Mouse (Mus musculus): ENCODE results near the gene Slco1a4. TPM values are rescaled to one million over a fixed set of nuclear protein-coding genes. Genes with fewer than 3 reads are reported as not detected.
A peak's percentile ranks its signal among the peaks of the same experiment; 100 is the strongest.

Gene Slco1a4
- polyA plus RNA-seq, 1 experiment from 2014 or later = 0.32 TPM

DNA sequence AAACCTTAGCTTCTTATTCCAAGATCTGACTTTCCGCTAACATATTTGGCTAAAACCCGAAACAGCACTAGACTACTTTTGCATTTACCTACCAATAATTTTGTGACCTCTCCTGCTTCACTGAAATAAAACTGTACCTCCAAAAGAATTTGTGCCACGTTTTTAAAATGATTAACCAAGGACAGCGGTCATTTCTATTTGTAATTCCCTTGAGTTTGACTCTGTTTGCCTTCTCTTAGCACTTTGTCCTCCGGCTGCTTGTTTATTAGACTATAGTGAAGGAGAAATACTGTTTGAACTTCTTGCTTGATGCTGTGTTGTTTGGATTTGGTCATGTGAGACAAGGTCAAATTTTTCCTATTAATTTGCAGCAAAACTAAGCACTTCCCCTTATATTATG is 12.7 kb upstream of the Slco1a4 start:
- Histone ChIP-seq H3K36me3 (replicated peaks; ENCODE audit: insufficient read depth, low read length) (no peaks in the 10 kb centered on the region), H3K27me3 (ENCODE audit: insufficient read depth, low read length) (no peaks in the 10 kb centered on the region), H3K4me1 (ENCODE audit: insufficient read depth) (no peaks in the 10 kb centered on the region), H3K4me2 (ENCODE audit: low read depth, low read length) (no peak overlapping the region), H3K4me3 (ENCODE audit: low read depth, low read length) (no peak overlapping the region), H3K27ac (ENCODE audit: low read depth) (peak overlapping the region; percentile 88), H3K9ac (replicated peaks) (no peak overlapping the region), H3K9me3 (ENCODE audit: low read length) (no peaks in the 10 kb centered on the region)
- peak; percentile 55 for ATAC-seq
- TF ChIP-seq EP300 (IDR thresholded peaks at IDR 0.05; ENCODE audit: low read depth) (peak; percentile 65; the same call in 1 of the 2 replicates), CTCF (IDR thresholded peaks at IDR 0.05; ENCODE audit: low read depth) (no peak)
- 56% methylated on average over 5 of the region's 5 CpGs for WGBS (ENCODE audit: insufficient replicate concordance)
- no peak for DNase-seq

- TF ChIP-seq EP300 (IDR thresholded peaks at IDR 0.05; ENCODE audit: low read depth) (peak; percentile 86), CTCF (IDR thresholded peaks at IDR 0.05; ENCODE audit: low read depth) (no peak)
- H3K4me3 ChIP-seq (ENCODE audit: low read depth, low read length) = no peak overlapping the region
- no peaks in the 10 kb centered on the region for H3K27me3 ChIP-seq (ENCODE audit: insufficient read depth, low read length)
- H3K9me3 ChIP-seq (ENCODE audit: low read length) = no peaks in the 10 kb centered on the region
- DNase-seq (no peak), ATAC-seq (peak; percentile 91)
- WGBS (ENCODE audit: insufficient replicate concordance) = 49% methylated on average over 5 of the region's 5 CpGs
- H3K27ac ChIP-seq (ENCODE audit: low read depth) = peak overlapping the region; percentile 87
- H3K4me1 ChIP-seq (ENCODE audit: insufficient read depth) = no peaks in the 10 kb centered on the region
- no peaks in the 10 kb centered on the region for H3K36me3 ChIP-seq (replicated peaks; ENCODE audit: insufficient read depth, low read length)
- H3K4me2 ChIP-seq (ENCODE audit: low read depth, low read length) = no peak overlapping the region
- no peak overlapping the region for H3K9ac ChIP-seq (replicated peaks)
These were observed 10.0 kb upstream of the Slco1a4 start for GRCm38 (mm10) chr6:141866026-141866425.

- Histone ChIP-seq H3K4me1 (ENCODE audit: insufficient read depth) (peaks cover 5% of the 10 kb centered on the region), H3K4me2 (ENCODE audit: low read depth, low read length) (no peak overlapping the region), H3K27me3 (ENCODE audit: insufficient read depth, low read length) (no peaks in the 10 kb centered on the region), H3K4me3 (ENCODE audit: low read depth, low read length) (no peak overlapping the region), H3K9ac (replicated peaks) (no peak overlapping the region), H3K36me3 (replicated peaks; ENCODE audit: insufficient read depth, low read length) (no peaks in the 10 kb centered on the region), H3K27ac (ENCODE audit: low read depth) (peak overlapping the region; percentile 66; the same call in 1 of the 2 replicates), H3K9me3 (ENCODE audit: low read length) (no peaks in the 10 kb centered on the region)
- peak; percentile 80 for ATAC-seq
- WGBS (ENCODE audit: insufficient replicate concordance) = 65% methylated on average over 8 of the region's 8 CpGs
- TF ChIP-seq EP300 (IDR thresholded peaks at IDR 0.05; ENCODE audit: low read depth) (peak; percentile 56; the same call in 1 of the 2 replicates), CTCF (IDR thresholded peaks at IDR 0.05; ENCODE audit: low read depth) (no peak)
- DNase-seq = no peak
These were observed 1.9 kb upstream of the Slco1a4 start for GRCm38 (mm10) chr6:141857735-141858531.

- Histone ChIP-seq H3K4me3 (ENCODE audit: low read depth, low read length) (no peak overlapping the region), H3K4me2 (ENCODE audit: low read depth, low read length) (no peak overlapping the region), H3K4me1 (ENCODE audit: insufficient read depth) (peaks cover 5% of the 10 kb centered on the region), H3K27ac (ENCODE audit: low read depth) (no peak overlapping the region), H3K9ac (replicated peaks) (no peak overlapping the region), H3K9me3 (ENCODE audit: low read length) (no peaks in the 10 kb centered on the region), H3K27me3 (ENCODE audit: insufficient read depth, low read length) (no peaks in the 10 kb centered on the region), H3K36me3 (replicated peaks; ENCODE audit: insufficient read depth, low read length) (no peaks in the 10 kb centered on the region)
- DNase-seq (no peak), ATAC-seq (no peak)
- 61% methylated on average over 2 of the region's 2 CpGs for WGBS (ENCODE audit: insufficient replicate concordance)
- TF ChIP-seq CTCF (IDR thresholded peaks at IDR 0.05; ENCODE audit: low read depth) (no peak), EP300 (IDR thresholded peaks at IDR 0.05; ENCODE audit: low read depth) (no peak)
These were observed 2.4 kb downstream of the Slco1a4 start for GRCm38 (mm10) chr6:141853616-141854015.

GRCm38 (mm10) chr6:141849051-141849450 is 6.9 kb downstream of the Slco1a4 start:
- TF ChIP-seq CTCF (IDR thresholded peaks at IDR 0.05; ENCODE audit: low read depth) (no peak), EP300 (IDR thresholded peaks at IDR 0.05; ENCODE audit: low read depth) (no peak)

DNA sequence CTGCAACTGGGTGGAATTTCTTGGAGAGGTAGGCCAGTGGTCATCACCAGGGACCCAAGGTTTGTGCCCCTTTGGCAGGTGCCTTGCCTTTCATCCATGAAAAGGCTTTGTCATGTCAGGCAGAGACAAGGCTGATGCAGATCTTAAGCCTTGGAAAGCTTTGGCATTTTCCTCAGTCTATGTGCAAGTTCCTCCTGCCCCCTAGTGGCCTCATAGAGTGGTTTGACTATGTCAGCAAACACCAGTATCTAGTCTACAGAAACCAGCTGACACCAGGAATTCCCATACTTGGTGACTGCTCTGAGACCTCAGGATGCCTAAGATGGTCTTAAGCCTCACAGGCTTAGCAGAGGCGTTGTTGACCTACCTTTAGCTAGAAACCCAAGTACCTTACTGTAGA is 58.2 kb downstream of the Slco1a4 start:
- no peaks in the 10 kb centered on the region for H3K9me3 ChIP-seq (ENCODE audit: low read length)
- H3K27ac ChIP-seq (ENCODE audit: low read depth) = no peak overlapping the region
- DNase-seq (peak; percentile 20), ATAC-seq (peak; percentile 23; the same call in 1 of the 2 replicates)
- TF ChIP-seq EP300 (IDR thresholded peaks at IDR 0.05; ENCODE audit: low read depth) = no peak
- peak; percentile 68 for TF ChIP-seq CTCF (IDR thresholded peaks at IDR 0.05; ENCODE audit: low read depth)
- no peak overlapping the region for H3K4me3 ChIP-seq (ENCODE audit: low read depth, low read length)
- no peaks in the 10 kb centered on the region for H3K36me3 ChIP-seq (replicated peaks; ENCODE audit: insufficient read depth, low read length)
- no peaks in the 10 kb centered on the region for H3K27me3 ChIP-seq (ENCODE audit: insufficient read depth, low read length)
- no peaks in the 10 kb centered on the region for H3K4me1 ChIP-seq (ENCODE audit: insufficient read depth)
- H3K4me2 ChIP-seq (ENCODE audit: low read depth, low read length) = no peak overlapping the region
- no peak overlapping the region for H3K9ac ChIP-seq (replicated peaks)
- 8% methylated on average over 1 of the region's 1 CpGs for WGBS (ENCODE audit: insufficient replicate concordance)

More at GRCm38 (mm10) chr6:141849051-141849450, 6.9 kb downstream of the Slco1a4 start:
- no peak overlapping the region for H3K4me3 ChIP-seq (ENCODE audit: low read depth, low read length)
- no peaks in the 10 kb centered on the region for H3K9me3 ChIP-seq (ENCODE audit: low read length)
- no peaks in the 10 kb centered on the region for H3K27me3 ChIP-seq (ENCODE audit: insufficient read depth, low read length)
- 40% methylated on average over 4 of the region's 4 CpGs for WGBS (ENCODE audit: insufficient replicate concordance)
- DNase-seq = no peak
- ATAC-seq = no peak
- H3K36me3 ChIP-seq (replicated peaks; ENCODE audit: insufficient read depth, low read length) = no peaks in the 10 kb centered on the region
- H3K4me2 ChIP-seq (ENCODE audit: low read depth, low read length) = no peak overlapping the region
- H3K27ac ChIP-seq (ENCODE audit: low read depth) = no peak overlapping the region
- no peak overlapping the region for H3K9ac ChIP-seq (replicated peaks)
- no peaks in the 10 kb centered on the region for H3K4me1 ChIP-seq (ENCODE audit: insufficient read depth)

Measured in liver, postnatal 0 days (tissue).